Mouse (Mus musculus) adrenal gland, postnatal 36 days (tissue): ENCODE results near the gene Tssk6. TPM values are rescaled to one million over a fixed set of nuclear protein-coding genes. Genes with fewer than 3 reads are reported as not detected.
"Not testable (repeated sequence)": the region's sequence is repeated elsewhere in the genome, so short reads cannot be mapped to it uniquely, and the experiment has no call there.

ENCODE experiments used
- DNase-seq, 2 experiments: peaks; one replicate each; pipeline ENCODE4 v3.0.0; 2021; ENCODE audit warnings: mixed read lengths in 1 of 2
- total RNA-seq, 2 experiments: library from RNA; stranded (reverse); gene quantifications; 2 replicates each; pipeline ENCODE4 v1.2.3; 2021

The Tssk6 gene
- total RNA-seq, 2 experiments from 2014 or later: 0.53 to 0.56 TPM

DNA sequence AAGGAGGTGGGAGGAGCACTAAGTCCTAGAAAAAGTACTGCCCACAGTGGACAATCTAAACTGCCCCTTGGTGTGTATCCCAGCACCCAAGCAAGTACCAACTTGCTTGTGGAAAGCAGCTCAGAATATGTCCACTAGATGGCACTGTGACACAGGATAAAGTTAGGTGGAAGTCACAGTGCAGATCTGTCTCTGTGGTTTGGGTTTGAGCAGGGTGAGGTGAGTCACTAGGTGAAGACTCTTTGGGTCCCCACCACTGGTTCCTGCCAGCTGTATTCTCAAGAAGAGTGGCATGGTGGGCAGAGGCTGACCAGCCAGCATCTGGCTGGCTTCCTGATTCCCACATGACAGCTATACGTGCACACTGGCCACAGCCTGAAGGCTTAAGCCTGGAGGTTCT, 17.0 kb downstream of the Tssk6 start:
- DNase-seq: peak; percentile 65 to 79

DNA sequence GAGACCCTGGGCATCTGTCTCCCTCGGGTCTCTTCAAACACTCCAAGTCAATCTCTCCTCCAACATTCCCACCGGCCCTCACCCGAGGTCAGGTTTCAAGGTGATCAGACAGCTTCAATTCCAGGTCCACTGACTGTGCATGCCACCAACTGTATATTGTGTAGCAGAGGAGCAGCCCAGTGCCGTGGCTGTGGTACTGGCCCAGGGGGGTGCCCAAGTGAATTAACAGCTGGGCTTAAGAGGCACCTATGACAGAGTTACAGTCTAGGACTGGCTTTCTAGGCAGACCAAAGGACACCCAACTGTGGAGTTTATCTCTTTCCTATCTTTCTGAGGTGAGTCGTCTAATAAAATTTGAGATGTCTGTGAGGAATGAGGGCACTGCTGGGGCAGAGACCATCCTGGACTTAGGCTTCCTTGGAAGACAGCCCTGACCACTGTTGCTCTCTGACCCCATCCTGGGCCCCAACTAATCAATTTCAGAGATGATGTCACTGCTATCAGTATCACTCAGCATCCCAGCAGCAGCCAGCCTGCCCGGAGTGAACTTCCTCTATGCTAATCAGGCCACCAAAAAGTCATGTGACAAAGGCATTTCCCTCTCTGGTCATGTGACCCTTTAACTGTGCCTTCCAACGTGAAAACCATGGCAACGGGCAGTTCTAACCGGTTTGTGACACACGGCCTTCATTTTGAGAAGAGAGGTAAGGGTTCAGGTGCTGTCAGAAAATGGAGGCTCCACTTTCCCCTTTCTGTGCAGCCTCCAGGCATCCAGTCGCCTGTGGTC, 18.1 kb downstream of the Tssk6 start:
- peak; percentile 53 to 62 for DNase-seq

GRCm38 (mm10) chr8:69921141-69921540, 19.2 kb downstream of the Tssk6 start:
- DNase-seq: no peak

GRCm38 (mm10) chr8:69923986-69924385, 22.0 kb downstream of the Tssk6 start:
- DNase-seq: no peak

DNA sequence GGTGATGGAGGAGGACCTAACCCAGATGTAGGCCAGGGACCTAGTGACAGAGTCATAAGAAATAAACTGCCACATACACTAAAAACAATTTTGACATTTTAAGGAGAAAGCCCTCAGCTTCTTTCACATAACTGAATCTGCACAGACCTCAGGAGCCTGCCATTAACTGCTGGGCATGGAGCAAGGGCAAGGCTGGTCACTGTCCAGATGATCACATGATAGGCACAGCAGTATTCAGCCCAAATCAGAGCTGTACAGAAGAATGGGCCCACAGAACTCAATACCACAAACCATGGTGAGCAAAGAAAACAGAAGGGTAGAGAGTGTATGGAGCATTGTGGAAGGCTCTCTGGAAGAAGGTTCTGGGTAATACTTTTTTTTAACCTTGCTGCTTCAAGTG, 24.9 kb downstream of the Tssk6 start:
- no peak for DNase-seq

- no peak for DNase-seq
Measured at GRCm38 (mm10) chr8:69933811-69934210, 31.8 kb downstream of the Tssk6 start.

- DNase-seq: no peak
Measured at GRCm38 (mm10) chr8:69934582-69934981, 32.6 kb downstream of the Tssk6 start.

GRCm38 (mm10) chr8:69935431-69935830, 33.4 kb downstream of the Tssk6 start:
- DNase-seq: no peak

DNA sequence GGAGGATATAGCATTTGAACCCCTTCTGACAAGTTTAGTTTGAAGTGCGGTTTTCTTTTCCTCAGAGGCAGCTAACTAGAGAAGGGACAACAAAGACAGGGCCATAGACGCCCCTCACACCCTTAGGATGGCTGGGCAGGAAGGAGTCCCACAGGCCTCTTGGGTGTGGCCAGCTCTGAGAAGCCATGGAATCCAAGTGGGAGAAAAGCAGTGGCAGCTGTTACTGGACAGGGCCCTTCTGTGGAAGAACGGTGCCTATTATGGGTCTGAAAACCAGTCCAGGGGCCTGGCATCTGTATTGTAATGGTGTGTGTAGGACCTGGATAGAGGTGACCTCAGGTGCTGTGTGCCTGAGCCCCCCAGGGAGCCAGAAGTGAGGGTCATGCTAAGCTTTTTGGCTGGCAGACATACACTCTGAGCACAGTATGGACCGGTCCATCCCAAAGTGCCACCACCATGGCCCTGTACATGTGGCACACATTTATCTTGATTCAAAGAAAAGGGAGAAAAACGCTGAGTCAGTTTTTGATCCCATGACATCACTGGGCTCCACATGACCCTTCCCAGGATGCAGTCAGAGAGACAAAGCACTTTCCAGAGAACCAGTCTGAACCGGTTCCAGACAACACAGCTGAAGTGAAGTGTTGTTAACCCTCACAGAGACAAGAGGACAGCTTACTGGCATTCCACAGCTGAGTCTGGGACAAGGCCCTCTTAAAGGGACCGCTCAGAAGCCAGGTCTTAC, 34.2 kb downstream of the Tssk6 start:
- no peak for DNase-seq

DNA sequence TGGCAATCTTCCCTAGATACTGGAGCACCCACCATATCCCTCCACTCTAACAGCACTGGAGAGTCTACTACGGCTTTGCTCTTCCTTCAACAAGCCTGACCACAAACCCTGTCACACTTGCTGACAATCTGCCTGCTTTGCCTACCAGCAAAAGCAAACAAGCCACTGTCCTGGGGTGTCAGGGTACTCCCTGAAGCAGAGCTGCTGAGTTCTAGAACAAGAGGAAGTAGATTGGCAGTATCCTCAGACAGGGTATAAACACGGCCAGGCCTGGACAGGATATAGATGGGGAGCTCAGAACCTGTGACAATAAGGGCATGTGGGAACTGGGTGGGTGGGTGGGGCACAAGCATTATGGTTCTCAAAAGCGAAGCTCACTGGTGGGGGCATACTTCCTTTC, 35.5 kb downstream of the Tssk6 start:
- no peak for DNase-seq

DNA sequence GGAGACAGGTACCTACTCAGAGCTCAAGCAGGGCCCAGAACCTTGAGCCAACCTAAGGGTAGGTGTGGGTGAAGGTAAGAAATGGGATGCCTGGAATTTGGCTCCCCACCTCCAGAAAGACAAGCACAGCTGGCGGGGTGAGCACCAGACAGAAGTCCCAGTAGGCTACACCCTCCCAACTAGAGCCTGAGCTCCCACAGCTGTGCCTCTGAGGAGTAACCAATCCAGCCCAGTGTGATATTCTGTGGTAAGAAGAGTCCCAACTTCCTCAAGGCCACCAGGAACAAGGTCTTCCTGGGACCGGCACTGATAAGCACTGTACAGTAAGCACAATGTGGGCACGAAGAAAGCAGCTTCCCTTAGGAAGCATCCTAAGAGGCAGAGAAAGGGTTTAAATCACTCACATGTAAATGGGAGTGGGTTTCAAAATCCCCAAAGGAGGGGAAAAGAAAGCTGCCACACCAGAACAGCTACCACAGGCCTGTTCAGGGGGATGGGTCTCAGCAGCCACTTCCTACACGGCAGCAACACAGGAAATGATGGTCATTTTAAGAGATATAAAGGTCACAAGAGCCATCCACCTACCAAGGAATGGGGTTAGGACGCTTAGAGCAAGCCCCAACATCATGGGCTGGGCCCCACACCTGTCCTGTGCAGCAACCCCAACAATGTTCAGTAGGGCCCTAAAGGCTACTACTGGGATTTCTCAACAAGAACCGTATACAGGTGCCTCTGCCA, 36.4 kb downstream of the Tssk6 start:
- no peak for DNase-seq

- no peak for DNase-seq
Measured at GRCm38 (mm10) chr8:69939633-69940032, 37.6 kb downstream of the Tssk6 start.

- DNase-seq: no peak
Measured at GRCm38 (mm10) chr8:69940386-69940785, 38.4 kb downstream of the Tssk6 start.

DNA sequence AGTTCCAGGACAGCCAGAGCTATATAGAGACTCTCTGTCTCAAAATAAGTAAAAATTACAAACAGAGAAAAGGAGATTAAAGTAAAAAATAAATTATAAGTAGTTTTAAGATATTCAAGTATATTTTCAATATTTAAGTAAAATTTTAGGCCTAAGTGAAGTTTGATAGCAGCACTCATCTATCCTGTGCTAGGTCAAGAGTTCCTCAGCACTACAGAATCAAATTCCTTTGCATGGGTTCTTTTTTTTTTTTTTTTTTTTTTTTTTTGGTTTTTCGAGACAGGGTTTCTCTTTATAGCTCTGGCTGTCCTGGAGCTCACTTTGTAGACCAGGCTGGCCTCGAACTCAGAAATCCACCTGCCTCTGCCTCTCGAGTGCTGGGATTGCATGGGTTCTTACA, 40.5 kb downstream of the Tssk6 start:
- DNase-seq: not testable (repeated sequence)

DNA sequence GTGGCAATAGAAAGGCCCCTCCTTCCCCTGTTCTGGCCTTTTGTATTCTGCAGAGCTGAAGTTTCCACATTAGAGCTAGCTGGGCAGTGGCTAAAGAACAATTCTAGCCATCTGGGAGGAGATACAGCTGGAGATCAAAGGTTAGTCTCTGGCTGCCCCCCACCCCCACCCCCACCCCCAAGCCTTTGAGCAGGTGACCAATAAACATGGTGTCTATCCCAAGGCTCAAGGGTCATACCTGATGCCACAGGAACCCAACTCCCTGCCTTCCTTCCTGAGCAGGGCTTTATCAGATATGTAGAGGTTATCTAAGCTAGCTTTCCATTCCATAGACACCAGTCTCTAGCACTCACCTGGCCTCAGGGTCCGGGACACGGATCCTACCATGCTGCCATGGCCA, 48.3 kb downstream of the Tssk6 start:
- DNase-seq: no peak

Other genes starting within 250 kb of the Tssk6 start
- 1 to 10 TPM; 2.8 TPM for gene Zfp964, start 247.7 kb upstream of the Tssk6 start, total RNA-seq
- 10 to 100 TPM; 22.1 to 22.7 TPM for gene Zfp869, start 191.5 kb upstream of the Tssk6 start, total RNA-seq
- 1 to 10 TPM; 3.5 to 5.1 TPM for gene Zfp963, start 152.2 kb upstream of the Tssk6 start, total RNA-seq
- 1 to 10 TPM; 2.8 to 3.1 TPM for gene Gm20422, start 127.3 kb upstream of the Tssk6 start, total RNA-seq
- 10 to 100 TPM; 40.9 to 42.3 TPM for gene Atp13a1, start 111.0 kb upstream of the Tssk6 start, total RNA-seq
- gene Zfp866, start 111.0 kb upstream of the Tssk6 start, total RNA-seq: 10 to 100 TPM; 21.2 to 21.3 TPM
- gene Gmip, start 93.5 kb upstream of the Tssk6 start, total RNA-seq: 10 to 100 TPM; 10.1 to 10.5 TPM
- 1 to 10 TPM; 1.4 to 1.7 TPM for gene Lpar2, start 79.8 kb upstream of the Tssk6 start, total RNA-seq
- 1 to 10 TPM; 1.1 to 1.8 TPM for gene Pbx4, start 69.7 kb upstream of the Tssk6 start, total RNA-seq
- gene Cilp2, start 14.5 kb upstream of the Tssk6 start, total RNA-seq: under 1 TPM in 1 of 2 experiments, not detected in 1; 0.10 TPM
- gene Ndufa13, start 374 bp downstream of the Tssk6 start, total RNA-seq: 100 to 1,000 TPM; 166 to 176 TPM
- 1 to 10 TPM; 1.9 to 2.7 TPM for gene Yjefn3, start 528 bp downstream of the Tssk6 start, total RNA-seq
- 10 to 100 TPM; 93.2 to 94.3 TPM for gene Gatad2a, start 94.2 kb downstream of the Tssk6 start, total RNA-seq
- 10 to 100 TPM; 56.7 to 63.4 TPM for gene Mau2, start 140.6 kb downstream of the Tssk6 start, total RNA-seq
- 10 to 100 TPM; 30.9 to 31.5 TPM for gene Sugp1, start 140.6 kb downstream of the Tssk6 start, total RNA-seq
- gene Tm6sf2, start 170.7 kb downstream of the Tssk6 start, total RNA-seq: 1 to 10 TPM in 1 of 2 experiments, under 1 TPM in 1; 0.56 to 1.1 TPM
- gene Hapln4, start 181.3 kb downstream of the Tssk6 start, total RNA-seq: under 1 TPM; 0.33 to 0.50 TPM
- gene Ncan, start 218.7 kb downstream of the Tssk6 start, total RNA-seq: under 1 TPM; 0.23 to 0.46 TPM
- 10 to 100 TPM; 17.7 to 21.5 TPM for gene Nr2c2ap, start 229.1 kb downstream of the Tssk6 start, total RNA-seq
- gene Rfxank, start 237.0 kb downstream of the Tssk6 start, total RNA-seq: 10 to 100 TPM; 15.2 to 17.1 TPM
- 10 to 100 TPM; 52.5 to 55.0 TPM for gene Borcs8, start 237.3 kb downstream of the Tssk6 start, total RNA-seq
- gene Mef2b, start 237.5 kb downstream of the Tssk6 start, total RNA-seq: under 1 TPM; 0.46 to 0.49 TPM